Mouse (Mus musculus): ENCODE measurements at regions not wholly inside any gene's neighbourhood (a gene's known extent, or its start where the extent isn't known, plus 50 kb on each side); places are given as distances from the start of the nearest gene placed in this dataset.

DNA sequence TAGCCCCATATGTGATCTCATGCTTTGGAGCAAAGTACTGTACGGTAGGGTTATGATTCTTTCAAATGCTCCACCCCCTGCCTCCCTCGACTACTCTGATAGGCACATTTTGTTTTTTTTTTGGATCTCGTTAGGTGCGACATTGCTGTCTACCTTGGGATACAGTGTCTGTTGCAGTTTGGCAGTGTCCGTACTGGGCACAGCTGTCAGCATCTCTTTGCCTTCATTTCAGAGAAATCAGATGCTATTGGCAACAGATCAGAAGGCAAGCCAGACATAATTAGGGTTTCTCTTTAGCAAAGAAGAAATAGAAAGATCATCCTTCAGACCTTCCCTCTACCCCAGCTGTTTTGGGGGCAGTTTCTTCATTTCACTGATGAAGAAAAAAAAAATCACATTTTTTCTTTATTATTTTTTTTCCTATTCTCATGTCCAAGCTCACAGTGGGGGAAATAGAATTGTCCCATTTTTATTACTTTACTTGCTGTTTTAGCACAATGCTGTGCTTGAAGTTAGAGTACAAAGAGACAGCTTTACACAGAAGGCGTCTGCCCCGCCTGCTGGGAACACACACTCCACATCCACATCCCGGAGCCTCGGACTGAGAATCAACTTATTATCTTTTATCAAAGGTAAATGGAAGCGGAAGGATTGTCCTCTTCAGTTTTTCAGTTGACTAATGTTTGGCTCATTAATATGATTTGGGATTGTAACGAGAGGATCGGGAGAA, 420.8 kb upstream of the Got2 start:
- ATAC-seq (ENCODE audit: low FRiP score) = no peak; the same call in 1 of the 2 replicates
- no peak overlapping the region for H3K4me2 ChIP-seq
- 61% methylated on average over 12 of the region's 12 CpGs for WGBS

DNA sequence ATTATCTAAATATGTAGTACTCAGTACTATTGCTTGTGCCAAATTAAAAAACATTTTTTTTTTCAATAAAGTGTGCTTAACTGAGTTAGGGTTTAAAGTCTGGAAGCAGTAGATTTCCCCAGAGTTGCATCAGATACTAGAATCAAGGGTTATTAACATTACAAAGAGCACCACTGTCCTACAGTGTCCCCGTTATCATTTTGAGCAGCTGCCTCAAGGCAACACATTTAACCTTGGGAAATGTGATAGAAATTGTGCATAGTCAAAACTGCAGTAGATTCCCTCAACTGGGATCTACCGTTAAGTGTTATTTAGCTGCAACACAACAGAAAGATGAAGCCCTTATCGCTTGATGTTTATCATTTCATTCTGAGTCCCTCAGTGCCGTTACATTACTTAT, 408.3 kb upstream of the Got2 start:
- Histone ChIP-seq H3K36me3 (replicated peaks) (no peaks in the 10 kb centered on the region), H3K9me3 (no peaks in the 10 kb centered on the region), H3K4me3 (replicated peaks) (no peak overlapping the region), H3K27me3 (no peaks in the 10 kb centered on the region; the same call in 1 of the 2 replicates), H3K9ac (no peak overlapping the region), H3K27ac (no peak overlapping the region), H3K4me2 (no peak overlapping the region), H3K4me1 (no peaks in the 10 kb centered on the region)
- 74% methylated on average over 4 of the region's 4 CpGs for WGBS
- no peak for ATAC-seq (ENCODE audit: low FRiP score)

More for the DNA sequence above, 420.8 kb upstream of the Got2 start:
- H3K4me1 ChIP-seq = no peaks in the 10 kb centered on the region
- H3K27ac ChIP-seq = no peak overlapping the region
- H3K27me3 ChIP-seq = no peaks in the 10 kb centered on the region
- H3K9me3 ChIP-seq = no peaks in the 10 kb centered on the region
- H3K9ac ChIP-seq = no peak overlapping the region
- no peaks in the 10 kb centered on the region for H3K36me3 ChIP-seq (replicated peaks)
- no peak overlapping the region for H3K4me3 ChIP-seq (replicated peaks)

DNA sequence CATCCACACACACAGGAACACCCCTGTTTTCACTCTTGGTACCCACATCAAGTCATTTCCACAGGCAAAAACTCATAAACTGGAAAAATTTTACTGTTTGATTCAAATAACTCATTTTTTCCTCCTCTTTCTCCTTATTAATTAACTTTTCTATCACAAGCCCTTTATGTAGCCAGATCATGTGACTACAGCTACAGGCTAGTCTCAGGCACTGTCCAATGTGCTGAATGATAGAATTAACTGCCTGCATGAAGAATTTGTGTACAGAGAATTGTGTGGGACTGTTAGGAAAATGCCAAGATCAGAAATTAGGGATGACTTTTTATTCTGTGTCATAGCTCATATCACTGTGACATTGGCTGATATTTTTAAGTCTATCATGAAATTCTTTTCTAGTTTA, 402.4 kb upstream of the Got2 start:
- no peak for ATAC-seq (ENCODE audit: low FRiP score)
- Histone ChIP-seq H3K4me2 (no peak overlapping the region), H3K36me3 (replicated peaks) (no peaks in the 10 kb centered on the region), H3K27me3 (no peaks in the 10 kb centered on the region; the same call in 1 of the 2 replicates), H3K27ac (no peak overlapping the region), H3K4me3 (replicated peaks) (no peak overlapping the region), H3K9me3 (no peaks in the 10 kb centered on the region), H3K4me1 (peaks cover 10% of the 10 kb centered on the region), H3K9ac (no peak overlapping the region)

DNA sequence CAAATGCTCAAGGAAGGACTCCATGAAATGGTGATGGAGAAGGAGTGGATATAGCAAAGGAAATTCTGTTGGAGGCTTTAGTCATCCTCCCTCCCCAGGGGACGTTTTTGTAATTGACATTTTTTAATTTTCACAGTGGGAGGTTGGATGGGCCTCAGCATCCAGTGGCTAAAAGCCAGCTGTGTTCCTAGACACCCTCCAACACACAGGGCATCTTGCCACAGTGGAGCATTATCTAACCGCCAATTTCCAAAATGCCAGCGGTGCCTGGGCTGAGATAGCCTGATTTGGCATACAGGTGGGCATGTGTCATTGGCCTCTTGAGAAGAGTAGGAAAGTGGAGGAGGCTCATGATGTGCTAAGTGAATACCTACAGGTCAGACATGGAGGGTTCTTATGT, 401.2 kb upstream of the Got2 start:
- no peak overlapping the region for H3K27ac ChIP-seq
- H3K4me3 ChIP-seq (replicated peaks) = no peak overlapping the region
- no peak overlapping the region for H3K9ac ChIP-seq
- 81% methylated on average over 3 of the region's 3 CpGs for WGBS
- H3K27me3 ChIP-seq = no peaks in the 10 kb centered on the region; the same call in 1 of the 2 replicates
- no peak overlapping the region for H3K4me2 ChIP-seq
- ATAC-seq (ENCODE audit: low FRiP score) = no peak
- peaks cover 10% of the 10 kb centered on the region for H3K4me1 ChIP-seq
- H3K36me3 ChIP-seq (replicated peaks) = no peaks in the 10 kb centered on the region
- H3K9me3 ChIP-seq = no peaks in the 10 kb centered on the region

DNA sequence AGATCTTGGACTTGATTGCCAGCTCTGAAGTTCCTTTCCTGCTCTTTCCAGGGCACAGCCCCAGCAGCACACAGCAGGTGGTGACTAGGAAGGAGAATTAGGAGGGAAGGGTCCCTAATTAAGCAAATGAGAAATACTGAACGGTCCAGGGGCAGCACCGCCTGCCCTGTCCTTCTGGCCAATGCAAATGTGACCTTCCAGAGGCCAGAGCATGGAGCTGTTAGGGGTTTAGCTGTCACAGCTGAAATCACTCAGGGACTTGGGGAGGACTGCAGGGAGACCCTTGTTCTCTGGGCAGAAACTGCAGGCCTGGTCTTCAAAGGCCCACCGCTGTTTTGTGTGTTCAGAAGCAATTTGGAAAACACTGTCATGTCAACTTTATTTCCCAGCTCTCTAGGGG, 400.2 kb upstream of the Got2 start:
- no peak overlapping the region for H3K4me2 ChIP-seq
- no peaks in the 10 kb centered on the region for H3K27me3 ChIP-seq
- ATAC-seq (ENCODE audit: low FRiP score) = no peak
- no peak overlapping the region for H3K27ac ChIP-seq
- H3K9ac ChIP-seq = no peak overlapping the region
- no peak overlapping the region for H3K4me3 ChIP-seq (replicated peaks)
- no peaks in the 10 kb centered on the region for H3K9me3 ChIP-seq
- no peaks in the 10 kb centered on the region for H3K36me3 ChIP-seq (replicated peaks)
- 17% methylated on average over 3 of the region's 3 CpGs for WGBS
- H3K4me1 ChIP-seq = peaks cover 10% of the 10 kb centered on the region

DNA sequence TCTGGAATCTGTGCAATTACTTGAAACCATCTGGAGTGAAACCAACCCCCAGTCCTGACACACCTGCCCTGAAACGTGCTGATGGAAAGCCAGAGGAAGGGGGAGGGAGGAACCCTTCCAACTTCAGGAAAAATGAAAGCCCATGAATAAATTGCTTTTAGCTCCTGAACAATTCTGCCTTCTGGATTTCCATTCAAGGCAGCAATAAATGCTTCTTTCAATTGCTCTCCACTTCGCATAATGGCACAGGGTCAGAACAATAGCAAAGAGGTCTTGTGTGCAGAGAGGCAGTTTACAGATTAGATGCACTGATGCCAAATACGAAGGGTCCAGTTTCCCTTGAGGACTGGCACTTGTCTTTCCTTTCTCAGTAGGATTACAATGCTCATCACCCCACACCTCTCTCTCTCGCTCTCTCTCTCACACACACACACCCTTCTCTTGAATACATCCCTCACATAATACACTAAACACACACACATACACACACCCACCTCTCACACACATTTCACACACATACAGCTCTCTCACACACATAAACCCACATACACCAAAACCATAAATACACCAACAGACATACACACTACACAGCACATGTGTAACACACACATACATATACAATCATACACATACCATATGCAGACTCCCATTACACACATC, 389.3 kb upstream of the Got2 start:
- no peaks in the 10 kb centered on the region for H3K9me3 ChIP-seq
- no peak overlapping the region for H3K4me3 ChIP-seq (replicated peaks)
- H3K4me1 ChIP-seq = peaks cover 22% of the 10 kb centered on the region
- no peaks in the 10 kb centered on the region for H3K27me3 ChIP-seq
- H3K27ac ChIP-seq = peak overlapping the region; percentile 62
- no peaks in the 10 kb centered on the region for H3K36me3 ChIP-seq (replicated peaks)
- H3K9ac ChIP-seq = no peak overlapping the region
- ATAC-seq (ENCODE audit: low FRiP score) = peak; percentile 74
- 16% methylated on average over 4 of the region's 4 CpGs for WGBS
- no peak overlapping the region for H3K4me2 ChIP-seq

DNA sequence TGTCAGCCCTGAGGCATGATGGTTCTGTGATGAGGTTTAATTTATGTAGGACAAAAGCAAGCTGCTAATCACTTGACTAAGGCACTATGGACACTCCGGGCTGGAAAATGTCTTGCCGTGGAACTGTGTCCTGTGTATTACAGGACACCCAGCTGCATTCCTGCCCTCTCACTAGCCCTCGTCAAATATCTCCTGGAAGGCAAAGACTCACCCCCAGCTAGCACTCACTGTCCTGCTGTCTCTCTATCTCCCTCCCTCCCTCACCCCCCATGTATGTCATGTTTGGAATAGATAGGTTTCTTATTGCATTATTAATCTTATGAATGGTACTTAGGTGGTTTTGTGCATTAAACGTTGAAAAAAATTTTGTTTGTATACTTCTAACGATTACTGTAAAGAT, 388.7 kb upstream of the Got2 start:
- Histone ChIP-seq H3K4me2 (no peak overlapping the region), H3K9me3 (no peaks in the 10 kb centered on the region), H3K27ac (0 out of 2 replicates have a peak overlapping the region, but pooled peaks have one; percentile 46), H3K4me3 (replicated peaks) (no peak overlapping the region), H3K27me3 (no peaks in the 10 kb centered on the region), H3K9ac (no peak overlapping the region), H3K4me1 (peaks cover 22% of the 10 kb centered on the region), H3K36me3 (replicated peaks) (no peaks in the 10 kb centered on the region)
- peak; percentile 54 for ATAC-seq (ENCODE audit: low FRiP score)
- 34% methylated on average over 5 of the region's 5 CpGs for WGBS

DNA sequence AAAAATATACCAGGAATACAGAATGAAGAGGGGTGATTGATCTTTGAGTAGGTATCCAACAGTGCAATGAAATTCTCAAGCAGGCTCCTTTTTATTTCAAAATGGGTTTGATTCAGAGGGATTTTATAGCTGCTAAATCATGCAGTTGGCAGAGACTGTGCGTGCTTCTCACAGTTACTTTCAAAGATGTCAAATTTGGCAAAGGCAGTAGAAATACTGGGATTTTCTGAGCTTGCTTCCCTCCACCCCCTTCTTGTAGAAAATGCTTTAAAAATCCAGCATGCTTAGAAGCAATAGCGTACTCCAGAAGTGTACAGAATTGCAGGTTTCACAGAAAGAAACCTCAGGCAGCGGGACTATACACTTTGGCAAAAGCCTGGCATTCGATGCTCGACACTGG, 367.9 kb upstream of the Got2 start:
- no peak for ATAC-seq (ENCODE audit: low FRiP score)
- Histone ChIP-seq H3K4me2 (no peak overlapping the region), H3K36me3 (replicated peaks) (no peaks in the 10 kb centered on the region), H3K9me3 (no peaks in the 10 kb centered on the region), H3K27me3 (no peaks in the 10 kb centered on the region), H3K9ac (no peak overlapping the region), H3K4me3 (replicated peaks) (no peak overlapping the region), H3K4me1 (0 out of 2 replicates have a peak, but pooled peaks cover 2% of the 10 kb centered on the region), H3K27ac (0 out of 2 replicates have a peak overlapping the region, but pooled peaks have one; percentile 33)
- WGBS = 72% methylated on average over 5 of the region's 5 CpGs

DNA sequence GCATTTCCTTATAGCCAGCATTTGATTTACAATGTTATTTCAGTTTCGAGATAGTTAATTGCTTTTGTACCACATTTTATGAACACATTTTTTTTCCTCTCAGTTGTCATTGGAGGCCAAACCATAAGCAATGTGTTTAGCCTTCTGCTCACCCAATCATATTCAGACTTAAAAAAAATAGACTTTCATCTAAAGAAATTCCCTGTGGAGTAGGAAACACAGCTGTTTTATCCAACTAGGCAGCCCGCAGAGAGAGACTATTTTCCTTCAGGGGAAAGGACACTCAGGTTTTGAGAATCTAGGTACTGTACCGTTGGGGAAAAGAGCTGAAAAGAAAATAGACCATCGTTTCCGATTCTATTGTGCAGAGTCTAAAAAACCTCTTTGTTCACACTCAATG, 367.5 kb upstream of the Got2 start:
- no peak for ATAC-seq (ENCODE audit: low FRiP score)
- Histone ChIP-seq H3K27me3 (no peaks in the 10 kb centered on the region), H3K9ac (no peak overlapping the region), H3K4me2 (no peak overlapping the region), H3K4me3 (replicated peaks) (no peak overlapping the region), H3K27ac (no peak overlapping the region), H3K4me1 (0 out of 2 replicates have a peak, but pooled peaks cover 2% of the 10 kb centered on the region), H3K9me3 (no peaks in the 10 kb centered on the region), H3K36me3 (replicated peaks) (no peaks in the 10 kb centered on the region)
- 35% methylated on average over 5 of the region's 5 CpGs for WGBS

DNA sequence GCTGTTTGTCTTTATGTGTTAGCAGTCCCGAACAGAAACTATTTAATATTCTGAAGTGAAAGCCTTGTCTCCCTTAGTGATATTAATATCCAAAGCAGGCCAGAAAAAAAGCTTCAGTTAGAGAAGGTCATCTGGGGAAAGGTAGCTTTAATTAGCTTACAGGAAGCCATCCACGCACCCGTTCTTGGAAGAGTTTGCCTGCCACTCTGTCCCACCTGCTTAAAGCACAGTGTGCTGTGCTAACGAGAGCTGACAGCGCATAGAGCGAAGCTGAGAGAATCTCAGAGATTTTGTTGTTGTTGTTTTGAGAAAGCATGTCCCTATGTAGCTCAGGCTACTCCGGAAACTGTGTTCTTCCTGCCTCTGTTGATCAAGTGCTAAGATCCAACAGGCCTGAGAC, 357.7 kb upstream of the Got2 start:
- H3K4me3 ChIP-seq (replicated peaks) = no peak overlapping the region
- H3K27me3 ChIP-seq = no peaks in the 10 kb centered on the region
- no peak for ATAC-seq (ENCODE audit: low FRiP score)
- H3K9me3 ChIP-seq = no peaks in the 10 kb centered on the region
- WGBS = 56% methylated on average over 7 of the region's 7 CpGs
- H3K9ac ChIP-seq = no peak overlapping the region
- peaks cover 14% of the 10 kb centered on the region for H3K4me1 ChIP-seq
- H3K27ac ChIP-seq = no peak overlapping the region
- no peaks in the 10 kb centered on the region for H3K36me3 ChIP-seq (replicated peaks)
- no peak overlapping the region for H3K4me2 ChIP-seq

DNA sequence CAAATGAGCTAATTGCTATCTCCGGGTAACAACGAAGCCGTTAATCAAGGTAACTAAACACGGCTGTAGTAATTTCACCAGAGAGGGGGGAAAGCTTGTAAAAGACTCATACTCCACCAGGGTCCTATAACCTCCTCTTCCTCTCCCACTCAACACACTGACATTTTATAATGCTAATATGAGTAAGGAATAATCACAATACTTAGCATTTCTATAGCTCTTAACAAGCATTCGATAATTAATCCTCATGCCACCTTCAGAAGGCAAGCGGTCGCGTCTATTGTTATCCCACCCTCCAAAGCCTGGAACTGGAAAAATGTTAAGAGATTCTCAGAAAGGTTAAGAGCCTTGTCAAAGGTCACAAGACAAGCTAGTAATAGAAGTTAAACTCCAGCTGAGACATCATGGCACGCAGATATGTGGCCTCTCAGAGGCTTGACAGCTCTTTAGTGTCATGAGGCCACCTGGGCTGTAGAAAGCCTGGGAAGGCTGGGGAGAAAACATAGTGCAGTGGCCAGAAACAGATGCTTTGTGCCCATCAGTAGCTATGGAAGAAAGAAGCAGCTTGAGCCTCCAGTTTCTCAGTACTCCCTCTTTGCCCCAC, 356.3 kb upstream of the Got2 start:
- peak; percentile 6; the same call in 1 of the 2 replicates for ATAC-seq (ENCODE audit: low FRiP score)
- H3K36me3 ChIP-seq (replicated peaks) = no peaks in the 10 kb centered on the region
- WGBS = 25% methylated on average over 9 of the region's 9 CpGs

DNA sequence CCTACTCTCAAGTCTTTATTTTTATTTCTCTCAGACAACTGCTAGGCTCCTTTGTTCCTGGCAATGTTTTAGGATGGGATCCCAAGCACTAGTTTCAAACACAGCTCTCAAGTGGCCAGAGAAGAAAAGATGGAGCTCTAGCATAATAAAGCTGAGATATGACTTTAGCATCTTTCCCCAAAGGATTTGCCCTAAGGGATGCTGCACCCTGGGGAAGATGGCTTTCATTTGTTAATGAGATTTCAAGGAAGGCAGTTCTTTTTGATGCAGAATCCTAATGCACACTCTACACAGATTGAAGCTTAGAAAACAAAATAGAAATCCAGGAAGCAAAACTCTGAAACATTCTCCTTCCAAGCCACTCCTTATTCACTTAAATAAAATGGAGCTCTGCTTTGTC, 350.1 kb upstream of the Got2 start:
- no peak overlapping the region for H3K9ac ChIP-seq
- H3K4me1 ChIP-seq = no peaks in the 10 kb centered on the region
- H3K4me3 ChIP-seq (replicated peaks) = no peak overlapping the region
- no peak overlapping the region for H3K4me2 ChIP-seq
- H3K27me3 ChIP-seq = no peaks in the 10 kb centered on the region
- no peaks in the 10 kb centered on the region for H3K9me3 ChIP-seq
- no peak for ATAC-seq (ENCODE audit: low FRiP score)
- H3K27ac ChIP-seq = no peak overlapping the region
- no peaks in the 10 kb centered on the region for H3K36me3 ChIP-seq (replicated peaks)

More for the DNA sequence above, 356.3 kb upstream of the Got2 start:
- Histone ChIP-seq H3K4me2 (no peak overlapping the region), H3K9ac (no peak overlapping the region), H3K4me1 (peaks cover 14% of the 10 kb centered on the region), H3K4me3 (replicated peaks) (no peak overlapping the region), H3K27ac (no peak overlapping the region), H3K9me3 (no peaks in the 10 kb centered on the region), H3K27me3 (no peaks in the 10 kb centered on the region)

All from forebrain, embryonic 12.5 days (tissue).